Mouse (Mus musculus) kidney, postnatal 36 days (tissue): ENCODE measurements around the gene Dirc2.

Experiments
- DNase-seq, 2 experiments: peaks; one replicate each; pipeline ENCODE4 v3.0.0; 2021 to 2022; ENCODE audit warnings: mixed read lengths in 2 of 2

Gene Dirc2

DNA sequence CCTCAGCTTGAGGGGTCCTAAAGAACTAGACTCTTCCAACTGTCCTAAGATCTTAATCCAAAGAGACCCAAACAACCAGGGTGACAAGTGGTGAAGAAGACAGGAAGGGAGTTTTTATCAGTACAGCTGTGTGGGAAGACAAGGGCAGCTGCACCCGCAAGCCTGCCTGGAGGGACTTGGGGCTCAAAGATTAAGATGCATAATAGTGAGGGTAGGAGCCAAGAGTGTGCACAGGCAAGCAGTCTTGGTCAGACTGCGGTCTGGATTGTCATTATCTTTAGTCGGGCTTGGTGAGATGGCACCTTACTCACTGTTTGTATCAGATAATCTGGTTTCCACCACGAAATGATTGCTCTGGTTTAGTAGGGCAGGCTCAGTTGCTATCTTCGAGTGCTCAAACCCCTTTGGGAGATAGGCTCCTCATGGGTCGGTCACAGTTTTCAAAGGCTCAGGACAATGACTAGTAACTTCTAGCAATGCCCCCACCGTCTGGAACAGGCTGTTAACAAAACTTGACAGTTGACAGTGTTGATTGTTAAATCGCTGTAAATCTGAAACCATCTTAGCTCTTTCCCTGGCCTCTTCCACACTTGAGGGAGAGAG, 91.5 kb downstream of the Dirc2 start:
- DNase-seq = no peak

DNA sequence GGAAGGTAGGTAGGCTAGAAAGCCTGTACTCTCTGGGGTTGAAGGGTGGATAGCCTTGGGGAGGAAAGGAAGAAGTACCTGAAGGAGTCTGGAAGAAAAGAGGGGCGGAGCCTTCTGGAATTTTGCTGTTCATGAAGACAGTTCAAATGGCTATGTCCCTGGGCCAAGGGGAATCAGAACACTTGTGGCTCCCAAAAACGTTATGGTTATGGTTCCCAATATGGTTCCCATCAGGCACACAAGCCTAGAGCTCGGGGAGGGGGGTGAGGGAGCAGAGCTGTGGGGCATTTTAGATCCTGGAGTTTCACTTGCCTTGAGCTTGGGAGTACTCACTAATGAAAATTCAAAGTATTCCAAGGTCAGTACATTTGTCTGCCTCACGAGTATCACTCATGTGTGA, 104.3 kb downstream of the Dirc2 start:
- DNase-seq = no peak

DNA sequence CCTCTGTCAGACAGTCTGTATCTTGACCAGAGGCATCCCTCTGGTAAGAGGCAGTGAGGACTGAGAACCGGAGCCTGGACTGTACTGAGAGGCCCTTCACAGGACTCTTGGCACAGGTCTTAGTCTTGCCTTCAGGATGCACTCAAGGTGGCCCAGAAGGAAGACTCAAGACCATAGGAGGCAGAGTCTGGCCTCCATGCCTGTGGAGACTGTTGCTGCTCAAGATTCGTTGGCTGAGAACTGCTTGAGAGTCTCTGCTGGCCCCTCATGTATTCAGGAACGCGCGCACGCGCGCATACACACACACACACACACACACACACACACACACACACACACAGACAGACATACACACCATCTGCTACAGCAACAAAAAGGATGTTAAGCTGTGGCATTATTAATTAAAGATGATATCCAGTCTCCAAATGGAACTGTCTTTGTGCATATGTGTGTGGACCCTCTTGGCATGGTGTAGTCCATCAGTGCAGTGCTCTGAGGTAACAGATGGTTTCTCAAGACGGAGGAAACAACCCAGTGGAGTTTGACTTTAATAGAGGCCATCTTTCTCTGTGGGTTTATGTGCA, 105.2 kb downstream of the Dirc2 start:
- no peak for DNase-seq

DNA sequence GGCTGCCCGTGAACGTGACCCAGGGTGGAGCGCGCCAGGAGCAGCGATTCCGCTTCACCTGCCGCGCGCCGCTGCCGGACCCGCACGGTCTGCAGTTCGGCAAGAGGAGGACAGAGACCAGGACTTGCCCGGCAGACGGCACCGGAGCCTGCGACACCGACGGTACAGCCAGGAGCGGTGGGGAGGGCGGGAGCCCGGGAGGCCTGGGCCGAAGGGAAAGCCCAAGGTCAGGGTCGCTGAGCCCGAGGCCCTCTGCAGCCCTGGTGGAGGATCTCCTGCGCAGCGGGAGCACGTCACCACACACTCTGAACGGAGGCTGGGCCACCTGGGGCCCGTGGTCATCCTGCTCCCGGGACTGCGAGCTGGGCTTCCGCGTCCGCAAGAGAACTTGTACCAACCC, 108.9 kb downstream of the Dirc2 start:
- peak in 1 of 2 experiments; percentile 38 for DNase-seq

DNA sequence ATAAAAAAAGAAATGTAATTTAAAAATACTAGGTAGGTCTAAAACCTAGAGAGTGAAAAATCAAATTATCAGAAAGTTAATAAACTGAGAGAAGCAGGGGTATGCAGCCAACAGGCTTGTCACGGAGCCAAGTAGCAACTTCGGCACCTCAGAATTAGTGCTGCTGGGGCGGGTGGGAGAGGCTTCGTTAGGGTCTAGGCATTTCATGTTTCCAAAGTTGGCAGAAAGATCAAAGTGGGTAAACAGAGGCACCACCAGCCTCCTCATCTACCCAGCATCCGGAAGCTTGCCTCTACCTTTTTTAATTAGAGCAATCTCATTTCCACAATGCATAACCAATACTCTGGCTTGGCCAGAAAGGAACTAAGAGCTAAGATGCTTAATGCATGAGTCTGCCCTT, 115.2 kb downstream of the Dirc2 start:
- no peak for DNase-seq

DNA sequence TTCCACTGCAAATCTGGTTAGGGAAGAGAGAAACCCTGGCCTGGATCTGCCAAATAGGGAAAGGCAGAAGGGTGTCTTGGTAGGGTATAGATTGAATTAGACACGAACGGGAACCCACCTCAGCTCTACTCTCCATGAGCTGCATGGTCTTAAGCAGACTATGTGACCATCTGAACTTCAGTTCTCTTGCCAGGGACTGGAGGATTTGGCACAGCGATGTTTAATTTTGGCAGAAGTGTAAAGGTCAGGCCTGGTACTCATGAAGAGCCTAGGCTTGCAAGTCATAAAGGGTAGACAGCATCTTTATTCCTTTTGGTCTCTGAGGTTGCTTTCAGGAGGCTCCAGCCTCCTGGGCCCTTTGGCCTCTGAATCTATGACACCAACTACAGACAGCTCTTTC, 116.5 kb downstream of the Dirc2 start:
- DNase-seq = no peak

DNA sequence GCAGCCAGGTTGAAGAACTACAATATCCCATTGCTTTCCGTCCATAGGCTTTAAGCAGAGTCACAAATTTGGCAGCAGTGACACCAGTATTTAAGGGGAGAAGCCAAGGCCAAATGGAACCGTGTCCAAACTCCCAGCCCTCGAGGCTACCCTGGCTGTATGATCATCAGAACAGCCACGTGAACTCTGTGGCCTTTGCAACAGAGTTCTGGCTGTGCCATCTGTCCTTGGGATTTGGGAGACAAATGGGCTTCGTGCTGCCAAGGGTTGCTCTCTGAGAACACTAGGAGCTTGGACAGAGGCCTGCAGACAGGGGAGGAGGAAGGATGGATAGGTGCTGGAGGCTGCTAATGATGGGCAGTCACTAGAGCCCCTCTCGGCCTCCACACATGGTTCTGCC, 117.0 kb downstream of the Dirc2 start:
- DNase-seq = no peak

DNA sequence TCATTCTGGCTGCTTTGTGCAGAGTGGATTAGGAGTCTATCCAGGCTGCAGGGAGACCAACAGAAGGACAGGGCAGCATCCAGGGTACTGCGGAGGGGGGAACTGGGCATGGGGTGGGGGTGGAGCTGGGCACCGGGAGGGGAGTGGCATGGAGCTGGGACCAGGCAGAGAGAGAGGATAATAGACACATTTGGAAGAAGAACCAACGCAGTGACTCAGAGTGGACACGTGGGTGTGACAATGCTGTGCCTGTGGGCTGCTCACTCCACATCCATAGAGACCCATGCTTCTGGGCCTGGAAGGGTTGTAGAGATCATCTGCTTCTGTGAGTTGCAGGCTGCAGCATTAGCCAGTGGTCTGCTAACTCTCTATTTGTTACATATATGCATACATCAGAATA, 120.3 kb downstream of the Dirc2 start:
- DNase-seq = no peak
